Mouse (Mus musculus) liver, embryonic 13.5 days (tissue): ENCODE measurements at regions not wholly inside any gene's neighbourhood (a gene's known extent, or its start where the extent isn't known, plus 50 kb on each side); places are given as distances from the start of the nearest gene placed in this dataset.

Experiments
- ATAC-seq: fragments of 200-750 bp; cut with Nextera tagmentation; 2 replicates; pipeline ENCODE4 v1.8.0; 2017; ENCODE audit warnings: low read depth, mild to moderate bottlenecking, moderate number of reproducible peaks, moderate library complexity
- DNase-seq: peaks from one replicate; pipeline ENCODE4 v3.0.0; 2022
- H3K27ac ChIP-seq: fragments of 300-500 bp; sonication (generic); 2 replicates; pipeline ENCODE4 v1.5.1; 2015; ENCODE audit warnings: moderate library complexity, mild to moderate bottlenecking, inconsistent platforms
- H3K27me3 ChIP-seq: fragments of 300-500 bp; sonication (generic); 2 replicates; pipeline ENCODE4 v1.6.1; 2015; ENCODE audit warnings: mild to moderate bottlenecking, inconsistent platforms
- H3K36me3 ChIP-seq: fragments of 300-500 bp; sonication (generic); 2 replicates; pipeline ENCODE4 v1.6.1; 2015; ENCODE audit warnings: mild to moderate bottlenecking, inconsistent platforms
- H3K4me1 ChIP-seq: fragments of 300-500 bp; sonication (generic); replicated peaks from 2 replicates; pipeline ENCODE4 v1.6.1; 2015; ENCODE audit warnings: inconsistent platforms
- H3K4me2 ChIP-seq: fragments of 300-500 bp; sonication (generic); 2 replicates; pipeline ENCODE4 v1.6.1; 2015; ENCODE audit warnings: inconsistent platforms, mild to moderate bottlenecking, moderate library complexity
- H3K4me3 ChIP-seq: fragments of 300-500 bp; sonication (generic); replicated peaks from 2 replicates; pipeline ENCODE4 v1.5.1; 2015; ENCODE audit warnings: mild to moderate bottlenecking, inconsistent platforms
- H3K9ac ChIP-seq: fragments of 300-500 bp; sonication (generic); 2 replicates; pipeline ENCODE4 v1.6.1; 2015; ENCODE audit warnings: mild to moderate bottlenecking, inconsistent platforms
- H3K9me3 ChIP-seq: fragments of 300-500 bp; sonication (generic); replicated peaks from 2 replicates; pipeline ENCODE4 v1.6.1; 2016; ENCODE audit warnings: inconsistent platforms
- WGBS: fragments of 180-500 bp; shearing (Covaris S2); methylation state at CpG from one replicate; pipeline ENCODE4 v1.1.7; 2015; ENCODE audit not compliant: insufficient replicate concordance; 5-methylcytosine and 5-hydroxymethylcytosine counted together

- H3K27ac ChIP-seq: no peak overlapping the region
- no peaks in the 10 kb centered on the region for H3K4me1 ChIP-seq
- no peaks in the 10 kb centered on the region for H3K9me3 ChIP-seq
- ATAC-seq (no peak), DNase-seq (no peak)
- no peak overlapping the region for H3K9ac ChIP-seq
- 44% methylated on average over 2 of the region's 2 CpGs for WGBS
- no peak overlapping the region for H3K4me3 ChIP-seq
- no peak overlapping the region for H3K4me2 ChIP-seq
- H3K36me3 ChIP-seq: no peaks in the 10 kb centered on the region
- no peaks in the 10 kb centered on the region for H3K27me3 ChIP-seq
These were observed 1514.0 kb upstream of the Lrrc6 start for GRCm38 (mm10) chr15:68014605-68015305.

GRCm38 (mm10) chr15:68011162-68011561 is 1510.5 kb upstream of the Lrrc6 start:
- no peak overlapping the region for H3K27ac ChIP-seq
- DNase-seq (no peak), ATAC-seq (no peak)
- H3K9ac ChIP-seq: no peak overlapping the region
- H3K9me3 ChIP-seq: no peaks in the 10 kb centered on the region
- no peaks in the 10 kb centered on the region for H3K27me3 ChIP-seq
- H3K36me3 ChIP-seq: no peaks in the 10 kb centered on the region
- 34% methylated on average over 1 of the region's 1 CpGs for WGBS
- H3K4me1 ChIP-seq: no peaks in the 10 kb centered on the region
- no peak overlapping the region for H3K4me2 ChIP-seq
- H3K4me3 ChIP-seq: no peak overlapping the region

- Histone ChIP-seq H3K27me3 (no peaks in the 10 kb centered on the region), H3K9ac (no peak overlapping the region), H3K36me3 (no peaks in the 10 kb centered on the region), H3K4me1 (no peaks in the 10 kb centered on the region), H3K4me3 (no peak overlapping the region), H3K27ac (no peak overlapping the region), H3K9me3 (no peaks in the 10 kb centered on the region), H3K4me2 (no peak overlapping the region)
- no peak for DNase-seq
- ATAC-seq: no peak
- 79% methylated on average over 1 of the region's 1 CpGs for WGBS
These were observed 1509.5 kb upstream of the Lrrc6 start for GRCm38 (mm10) chr15:68010189-68010588.

- no peaks in the 10 kb centered on the region for H3K36me3 ChIP-seq
- H3K27ac ChIP-seq: no peak overlapping the region
- no peak overlapping the region for H3K4me2 ChIP-seq
- no peaks in the 10 kb centered on the region for H3K27me3 ChIP-seq
- no peaks in the 10 kb centered on the region for H3K9me3 ChIP-seq
- no peak overlapping the region for H3K4me3 ChIP-seq
- H3K9ac ChIP-seq: no peak overlapping the region
- WGBS: 48% methylated on average over 5 of the region's 5 CpGs
- no peaks in the 10 kb centered on the region for H3K4me1 ChIP-seq
- DNase-seq (no peak), ATAC-seq (no peak)
These were observed 1504.1 kb upstream of the Lrrc6 start for GRCm38 (mm10) chr15:68004798-68005197.

- Histone ChIP-seq H3K27ac (no peak overlapping the region), H3K4me1 (no peaks in the 10 kb centered on the region), H3K27me3 (no peaks in the 10 kb centered on the region), H3K9ac (no peak overlapping the region), H3K9me3 (no peaks in the 10 kb centered on the region), H3K4me2 (no peak overlapping the region), H3K36me3 (no peaks in the 10 kb centered on the region), H3K4me3 (no peak overlapping the region)
- WGBS: 59% methylated on average over 7 of the region's 7 CpGs
- ATAC-seq (no peak), DNase-seq (no peak)
These were observed 1495.8 kb upstream of the Lrrc6 start for GRCm38 (mm10) chr15:67996532-67996931.

- no peaks in the 10 kb centered on the region for H3K9me3 ChIP-seq
- H3K36me3 ChIP-seq: no peaks in the 10 kb centered on the region
- H3K27me3 ChIP-seq: no peaks in the 10 kb centered on the region
- no peak for DNase-seq
- no peak overlapping the region for H3K4me2 ChIP-seq
- H3K4me3 ChIP-seq: no peak overlapping the region
- no peak overlapping the region for H3K27ac ChIP-seq
- no peak overlapping the region for H3K9ac ChIP-seq
- H3K4me1 ChIP-seq: no peaks in the 10 kb centered on the region
- 74% methylated on average over 5 of the region's 5 CpGs for WGBS
- no peak for ATAC-seq
These were observed 1488.9 kb upstream of the Lrrc6 start for GRCm38 (mm10) chr15:67989428-67990272.

GRCm38 (mm10) chr15:67987941-67988340 is 1487.2 kb upstream of the Lrrc6 start:
- ATAC-seq (no peak), DNase-seq (no peak)
- no peak overlapping the region for H3K4me2 ChIP-seq
- H3K4me3 ChIP-seq: no peak overlapping the region
- no peaks in the 10 kb centered on the region for H3K36me3 ChIP-seq
- H3K27ac ChIP-seq: no peak overlapping the region
- H3K4me1 ChIP-seq: no peaks in the 10 kb centered on the region
- 69% methylated on average over 4 of the region's 4 CpGs for WGBS
- H3K27me3 ChIP-seq: no peaks in the 10 kb centered on the region
- H3K9ac ChIP-seq: no peak overlapping the region
- H3K9me3 ChIP-seq: no peaks in the 10 kb centered on the region

GRCm38 (mm10) chr15:67983253-67983652 is 1482.5 kb upstream of the Lrrc6 start:
- H3K4me2 ChIP-seq: no peak overlapping the region
- H3K4me1 ChIP-seq: no peaks in the 10 kb centered on the region
- H3K4me3 ChIP-seq: no peak overlapping the region
- WGBS: 9% methylated on average over 1 of the region's 1 CpGs
- DNase-seq (no peak), ATAC-seq (no peak)
- H3K27ac ChIP-seq: no peak overlapping the region
- H3K9ac ChIP-seq: no peak overlapping the region
- no peaks in the 10 kb centered on the region for H3K27me3 ChIP-seq
- H3K36me3 ChIP-seq: no peaks in the 10 kb centered on the region
- H3K9me3 ChIP-seq: no peaks in the 10 kb centered on the region

- Histone ChIP-seq H3K36me3 (no peaks in the 10 kb centered on the region), H3K4me2 (no peak overlapping the region), H3K27me3 (no peaks in the 10 kb centered on the region), H3K27ac (no peak overlapping the region), H3K4me3 (no peak overlapping the region), H3K9ac (no peak overlapping the region), H3K4me1 (no peaks in the 10 kb centered on the region), H3K9me3 (no peaks in the 10 kb centered on the region)
- DNase-seq (no peak), ATAC-seq (no peak)
- 63% methylated on average over 3 of the region's 3 CpGs for WGBS
These were observed 1481.2 kb upstream of the Lrrc6 start for GRCm38 (mm10) chr15:67981876-67982275.

GRCm38 (mm10) chr15:67979451-67979850 is 1478.7 kb upstream of the Lrrc6 start:
- H3K27ac ChIP-seq: no peak overlapping the region
- WGBS: 65% methylated on average over 3 of the region's 3 CpGs
- no peak overlapping the region for H3K4me3 ChIP-seq
- ATAC-seq (no peak), DNase-seq (no peak)
- no peak overlapping the region for H3K9ac ChIP-seq
- H3K9me3 ChIP-seq: no peaks in the 10 kb centered on the region
- H3K4me1 ChIP-seq: no peaks in the 10 kb centered on the region
- no peak overlapping the region for H3K4me2 ChIP-seq
- no peaks in the 10 kb centered on the region for H3K36me3 ChIP-seq
- no peaks in the 10 kb centered on the region for H3K27me3 ChIP-seq

GRCm38 (mm10) chr15:67977210-67977609 is 1476.5 kb upstream of the Lrrc6 start:
- WGBS: 69% methylated on average over 2 of the region's 2 CpGs
- DNase-seq: no peak
- no peak overlapping the region for H3K27ac ChIP-seq
- H3K27me3 ChIP-seq: no peaks in the 10 kb centered on the region
- H3K4me2 ChIP-seq: no peak overlapping the region
- no peaks in the 10 kb centered on the region for H3K9me3 ChIP-seq
- H3K4me3 ChIP-seq: no peak overlapping the region
- H3K4me1 ChIP-seq: no peaks in the 10 kb centered on the region
- ATAC-seq: no peak
- H3K36me3 ChIP-seq: no peaks in the 10 kb centered on the region
- H3K9ac ChIP-seq: no peak overlapping the region

- DNase-seq (no peak), ATAC-seq (no peak)
- WGBS: 31% methylated on average over 3 of the region's 3 CpGs
- no peak overlapping the region for H3K9ac ChIP-seq
- H3K4me3 ChIP-seq: no peak overlapping the region
- no peaks in the 10 kb centered on the region for H3K36me3 ChIP-seq
- no peak overlapping the region for H3K4me2 ChIP-seq
- no peaks in the 10 kb centered on the region for H3K4me1 ChIP-seq
- H3K9me3 ChIP-seq: no peaks in the 10 kb centered on the region
- no peaks in the 10 kb centered on the region for H3K27me3 ChIP-seq
- H3K27ac ChIP-seq: no peak overlapping the region
These were observed 1471.3 kb upstream of the Lrrc6 start for GRCm38 (mm10) chr15:67971998-67972397.
